ENCODE assay signal across 14 mouse cellular contexts in genomic region chr5:99224571-99225011, GRCm38 (mm10).
DNase-seq lines count a peak whose midpoint lies in the region; ATAC-seq and TF ChIP-seq lines count a peak whose summit lies in the region.
"Had no signal": no experiment of that assay in that cellular context is flagged by ENCODE, and none has a peak within 500 bp of the region (broad histone marks: within the 10 kb centered on the region; RNA-seq: fewer than 3 reads in every experiment).

No protein-coding gene starts in this region.

- peaks cover 89% of the 10 kb centered on the region for H3K36me3 ChIP-seq in limb, embryonic 12.5 days

- TF ChIP-seq CTCF in left cerebral cortex, adult 2 months (IDR thresholded peaks at IDR 0.05): no peak

- H3K27me3 ChIP-seq in limb, embryonic 12.5 days: no peaks in the 10 kb centered on the region

- peak overlapping the region; percentile 12; the same call in 1 of the 2 replicates for H3K27ac ChIP-seq in left cerebral cortex, adult 2 months
- H3K27ac ChIP-seq in limb, embryonic 12.5 days: 0 out of 2 replicates have a peak overlapping the region, but pooled peaks have one; percentile 12
- H3K27ac ChIP-seq: forebrain, embryonic 10.5 days had no signal

- ATAC-seq in frontal cortex, adult (ENCODE audit: low TSS enrichment): peak; percentile 92
- ATAC-seq in limb, embryonic 12.5 days (ENCODE audit: insufficient number of reproducible peaks, insufficient read depth, low FRiP score, low TSS enrichment, low read depth): no peak
- ATAC-seq: activated CD4-positive, CD25-positive, alpha-beta regulatory T cell, adult 4 months had no signal

- no peak overlapping the region for H3K9ac ChIP-seq in limb, embryonic 12.5 days (replicated peaks)

- peaks cover 22% of the 10 kb centered on the region for H3K4me1 ChIP-seq in limb, embryonic 12.5 days (replicated peaks)

- intact Hi-C loops in left cerebral cortex, adult 2 months (cut with DNase I): no loop called here
- intact Hi-C loops in left cerebral cortex, postnatal 36 days (cut with DNase I): no loop called here

- WGBS in limb, embryonic 12.5 days: 41% methylated on average over 5 of the region's 5 CpGs

- H3K4me2 ChIP-seq in limb, embryonic 12.5 days: no peak overlapping the region

- no peak overlapping the region for H3K4me3 ChIP-seq in left cerebral cortex, adult 2 months
- H3K4me3 ChIP-seq in limb, embryonic 12.5 days (replicated peaks): no peak overlapping the region
- H3K4me3 ChIP-seq: forebrain, embryonic 10.5 days had no signal

- H3K9me3 ChIP-seq in limb, embryonic 12.5 days: no peaks in the 10 kb centered on the region
- H3K9me3 ChIP-seq: forebrain, embryonic 10.5 days had no signal

- DNase-seq in frontal cortex, postnatal 14 days (ENCODE audit: low spot score in 2 of 2): no peak
- no peak for DNase-seq in left cerebral cortex, adult 2 months (ENCODE audit: extremely low spot score in 1 of 2, low spot score in 2 of 2)
- no peak for DNase-seq in left cerebral cortex, postnatal 36 days (ENCODE audit: low spot score in 2 of 2)
- DNase-seq in NIH3T3 (ENCODE audit: low read depth): peak; percentile 37
- DNase-seq in cerebellum, adult 9-10 months: no peak
- no peak for DNase-seq in heart, adult 11 months
- DNase-seq: cerebellum, adult 8-10 months; gastrocnemius, postnatal 14 days; heart, postnatal 14 days; right cerebral cortex, postnatal 4 days had no signal
